Mouse (Mus musculus) liver, embryonic 14.5 days (tissue): ENCODE measurements at regions not wholly inside any gene's neighbourhood (a gene's known extent, or its start where the extent isn't known, plus 50 kb on each side); places are given as distances from the start of the nearest gene placed in this dataset.

Experiments used
- CTCF ChIP-seq: IDR thresholded peaks from 2 replicates; pipeline ENCODE4 v1.5.1; 2016; ENCODE audit warnings: antibody characterized with exemption, low read depth, control low read depth
- EP300 ChIP-seq: IDR thresholded peaks from 2 replicates; pipeline ENCODE4 v1.6.1; 2016; ENCODE audit warnings: antibody characterized with exemption, low read depth

- TF ChIP-seq CTCF (no peak), EP300 (no peak)
These were observed 91.5 kb upstream of the Hgf start for GRCm38 (mm10) chr5:16461795-16462194.
